Mouse (Mus musculus): Measurements from ENCODE around the gene Coq4.

- TF ChIP-seq CTCF (conservative IDR thresholded peaks at IDR 0.05; ENCODE audit: low read length) (no peak), NANOG (IDR thresholded peaks at IDR 0.05; ENCODE audit: borderline replicate concordance, low read length) (no peak)
Measured at GRCm38 (mm10) chr2:29787937-29788681, 816 bp downstream of the Coq4 start, which contains the start of gene Trub2.
